Mouse (Mus musculus): Measurements from ENCODE around the gene Olfr1028. TPM values are rescaled to one million over a fixed set of nuclear protein-coding genes. Genes with fewer than 3 reads are reported as not detected.

Olfr1028 gene
- total RNA-seq (2012; rRNA removed) (not detected in 2 replicates), total RNA-seq (2014; rRNA removed) (not detected in 2 replicates), polyA plus RNA-seq (2012; ENCODE audit: insufficient read length, low read depth) (not detected in 2 replicates)

DNA sequence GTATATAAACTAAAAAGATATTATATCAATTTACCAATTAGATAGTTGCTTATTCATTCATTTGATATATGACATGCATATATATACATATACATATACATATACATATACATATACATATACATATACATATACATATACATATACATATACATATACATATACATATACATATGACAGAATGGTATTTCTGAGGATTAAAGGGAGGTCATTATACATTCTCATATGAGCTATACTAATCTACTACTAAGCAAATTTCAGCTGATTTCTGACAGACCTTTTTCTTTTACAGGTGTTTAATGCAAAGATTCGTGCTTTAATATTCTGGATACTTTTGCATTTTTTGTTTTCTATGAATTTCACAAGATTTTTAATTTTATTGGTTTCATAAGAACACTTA, at the start of gene Olfr1028:
Gene Olfr1028 (plus strand): TSS at position 301 of the 400 bp plus-strand sequence.
- DNase-seq (ENCODE audit: extremely low read depth) = no peak
- no peak within 1 kb of the TSS for H3K9ac ChIP-seq (ENCODE audit: insufficient read depth, low read depth)
- H3K79me2 ChIP-seq (replicated peaks; ENCODE audit: control insufficient read depth, extremely low read depth, insufficient read depth, poor library complexity, severe bottlenecking) = no peaks in the 10 kb centered on the region
- TF ChIP-seq NRF1 (IDR thresholded peaks at IDR 0.05; ENCODE audit: low read depth, low read length) (no peak), TBP (conservative IDR thresholded peaks at IDR 0.05; ENCODE audit: low read depth, low read length) (no peak), RAD21 (IDR thresholded peaks at IDR 0.05; ENCODE audit: low read depth, low read length) (no peak), IRF4 (IDR thresholded peaks at IDR 0.05; ENCODE audit: low read depth, low read length) (no peak), KAT2A (IDR thresholded peaks at IDR 0.05; ENCODE audit: insufficient replicate concordance, low read length) (no peak), POLR2AphosphoS2 (IDR thresholded peaks at IDR 0.05; ENCODE audit: low read depth, low read length) (no peak)
- no peak within 1 kb of the TSS for H3K4me2 ChIP-seq (ENCODE audit: insufficient read depth, low read depth, poor library complexity, severe bottlenecking)
- no peaks in the 10 kb centered on the region for H3K27me3 ChIP-seq (replicated peaks)
- no peak within 1 kb of the TSS for H3K27ac ChIP-seq (ENCODE audit: insufficient read depth, low read depth)
- no peaks in the 10 kb centered on the region for H3K4me1 ChIP-seq (ENCODE audit: control insufficient read depth in 1 of 2, insufficient read depth in 2 of 2)
- in situ Hi-C loops (cut with MboI; ENCODE audit: low pct_ligation_motif_present, low pct_unique_long_range_greater_than_20kb, low sequenced_read_pairs) = no loop called here
- no peak within 1 kb of the TSS for H3K4me3 ChIP-seq (replicated peaks in 1 of 3; ENCODE audit: low read depth in 2 of 3, low read length in 2 of 3, poor library complexity in 1 of 3)
- peaks cover 7% of the 10 kb centered on the region for H3K9me3 ChIP-seq (replicated peaks; ENCODE audit: low read length)
- dilution Hi-C loops (cut with MboI; ENCODE audit: extremely low pct_ligation_motif_present, extremely low pct_unique_long_range_greater_than_20kb, low sequenced_read_pairs) = no loop called here
- no peaks in the 10 kb centered on the region for H3K36me3 ChIP-seq (replicated peaks in 1 of 2; ENCODE audit: control insufficient read depth in 1 of 2, insufficient read depth in 1 of 2, low read length in 1 of 2)

GRCm38 (mm10) chr2:85904952-85905351, 45.3 kb upstream of the Olfr1028 start, which contains the start of gene Olfr1024:
Gene Olfr1024, minus strand, starts transcription at chr2:85905052.
- TF ChIP-seq JUND (conservative IDR thresholded peaks at IDR 0.05; ENCODE audit: low read depth, low read length) = no peak
- TF ChIP-seq USF1 (IDR thresholded peaks at IDR 0.05; ENCODE audit: low read depth, low read length) = no peak
- no peak for TF ChIP-seq MXI1 (IDR thresholded peaks at IDR 0.05; ENCODE audit: low read depth, low read length)
- TF ChIP-seq PAX5 (IDR thresholded peaks at IDR 0.05; ENCODE audit: low read length) = no peak
- TF ChIP-seq MAX (IDR thresholded peaks at IDR 0.05; ENCODE audit: low read length) = no peak
- TF ChIP-seq IRF4 (IDR thresholded peaks at IDR 0.05; ENCODE audit: low read depth, low read length) = no peak
- TF ChIP-seq JUN (IDR thresholded peaks at IDR 0.05; ENCODE audit: insufficient read depth, low read depth, low read length) = no peak
- no peak for TF ChIP-seq RAD21 (IDR thresholded peaks at IDR 0.05; ENCODE audit: low read depth, low read length)
- no peak for TF ChIP-seq MAZ (IDR thresholded peaks at IDR 0.05; ENCODE audit: low read depth, low read length)
- no peak for TF ChIP-seq POLR2A (IDR thresholded peaks at IDR 0.05; ENCODE audit: low read depth, low read length)
- TF ChIP-seq POLR2AphosphoS2 (IDR thresholded peaks at IDR 0.05; ENCODE audit: low read depth, low read length) = no peak
- no peak for TF ChIP-seq NRF1 (IDR thresholded peaks at IDR 0.05; ENCODE audit: low read depth, low read length)
- no peak for TF ChIP-seq EP300 (IDR thresholded peaks at IDR 0.05; ENCODE audit: low read length)
- no peak for TF ChIP-seq CHD1 (IDR thresholded peaks at IDR 0.05; ENCODE audit: low read depth, low read length)
- no peak for TF ChIP-seq ZC3H11A (IDR thresholded peaks at IDR 0.05; ENCODE audit: low read depth, low read length)
- no peak for TF ChIP-seq BHLHE40 (IDR thresholded peaks at IDR 0.05; ENCODE audit: low read depth, low read length)
- no peak for TF ChIP-seq E2F4 (IDR thresholded peaks at IDR 0.05; ENCODE audit: insufficient replicate concordance, low read depth, low read length)
- no peak for TF ChIP-seq SIN3A (IDR thresholded peaks at IDR 0.05; ENCODE audit: low read length)
- no peak for TF ChIP-seq TBP (conservative IDR thresholded peaks at IDR 0.05; ENCODE audit: low read depth, low read length)
- H3K27me3 ChIP-seq (replicated peaks) = no peaks in the 10 kb centered on the region
- peaks cover 25% of the 10 kb centered on the region for H3K9me3 ChIP-seq (replicated peaks; ENCODE audit: low read length)
- H3K36me3 ChIP-seq (replicated peaks in 1 of 2; ENCODE audit: control insufficient read depth in 1 of 2, insufficient read depth in 1 of 2, low read length in 1 of 2) = no peaks in the 10 kb centered on the region
- no peaks in the 10 kb centered on the region for H3K79me2 ChIP-seq (replicated peaks; ENCODE audit: control insufficient read depth, extremely low read depth, insufficient read depth, poor library complexity, severe bottlenecking)
- in situ Hi-C loops (cut with MboI; ENCODE audit: low pct_ligation_motif_present, low pct_unique_long_range_greater_than_20kb, low sequenced_read_pairs) = no loop called here
- no peak within 1 kb of the TSS for H3K27ac ChIP-seq (ENCODE audit: insufficient read depth, low read depth)
- dilution Hi-C loops (cut with MboI; ENCODE audit: extremely low pct_ligation_motif_present, extremely low pct_unique_long_range_greater_than_20kb, low sequenced_read_pairs) = no loop called here
- no peaks in the 10 kb centered on the region for H3K4me1 ChIP-seq (ENCODE audit: control insufficient read depth in 1 of 2, insufficient read depth in 2 of 2)
- no peak for DNase-seq (ENCODE audit: extremely low read depth)
- H3K4me2 ChIP-seq (ENCODE audit: insufficient read depth, low read depth, poor library complexity, severe bottlenecking) = no peak within 1 kb of the TSS
- H3K4me3 ChIP-seq (replicated peaks in 1 of 3; ENCODE audit: low read depth in 2 of 3, low read length in 2 of 3, poor library complexity in 1 of 3) = no peak within 1 kb of the TSS
- H3K9ac ChIP-seq (ENCODE audit: insufficient read depth, low read depth) = no peak within 1 kb of the TSS
